Mouse (Mus musculus) limb, embryonic 11.5 days (tissue): ENCODE measurements around the gene Acsl6. TPM values are rescaled to one million over a fixed set of nuclear protein-coding genes. Genes with fewer than 3 reads are reported as not detected.

Experiments used
- ATAC-seq: fragments of 200-750 bp; cut with Nextera tagmentation; 2 replicates; pipeline ENCODE4 v1.8.0; 2017; ENCODE audit warnings: low read depth; ENCODE audit not compliant: insufficient number of reproducible peaks, low FRiP score, low TSS enrichment
- DNase-seq: peaks from one replicate; pipeline ENCODE4 v3.0.0-alpha.2; 2015; ENCODE audit warnings: low spot score
- H3K27ac ChIP-seq: fragments of 300-500 bp; sonication (generic); replicated peaks from 2 replicates; pipeline ENCODE4 v1.5.1; 2014; ENCODE audit warnings: low read depth, mild to moderate bottlenecking, low read length
- H3K27me3 ChIP-seq: fragments of 300-500 bp; sonication (generic); 2 replicates; pipeline ENCODE4 v1.6.1; 2014; ENCODE audit warnings: mild to moderate bottlenecking, low read length, mixed read lengths; ENCODE audit not compliant: control insufficient read depth, insufficient read depth
- H3K36me3 ChIP-seq: fragments of 300-500 bp; sonication (generic); 2 replicates; pipeline ENCODE4 v1.6.1; 2014; ENCODE audit warnings: mild to moderate bottlenecking, low read length, moderate library complexity, mixed read lengths; ENCODE audit not compliant: control insufficient read depth, insufficient read depth
- H3K4me1 ChIP-seq: fragments of 300-500 bp; sonication (generic); 2 replicates; pipeline ENCODE4 v1.6.1; 2014; ENCODE audit warnings: low read length, mixed read lengths; ENCODE audit not compliant: control insufficient read depth, insufficient read depth
- H3K4me2 ChIP-seq: fragments of 300-500 bp; sonication (generic); 2 replicates; pipeline ENCODE4 v1.6.1; 2014; ENCODE audit warnings: low read depth, mild to moderate bottlenecking, moderate library complexity; ENCODE audit not compliant: severe bottlenecking
- H3K4me3 ChIP-seq: fragments of 300-500 bp; sonication (generic); 2 replicates; pipeline ENCODE4 v1.5.1; 2014; ENCODE audit warnings: low read depth, low read length
- H3K9ac ChIP-seq: fragments of 300-500 bp; sonication (generic); 2 replicates; pipeline ENCODE4 v1.6.1; 2014; ENCODE audit warnings: mild to moderate bottlenecking, low read length
- H3K9me3 ChIP-seq: fragments of 300-500 bp; sonication (generic); 2 replicates; pipeline ENCODE4 v1.6.1; 2016; ENCODE audit warnings: low read length; ENCODE audit not compliant: control insufficient read depth
- WGBS: fragments of 180-500 bp; shearing (Covaris S2); extraction: QIAGEN DNeasy Blood & Tissue Kit; methylation state at CpG from one replicate; pipeline ENCODE4 v1.1.7; 2014; 5-methylcytosine and 5-hydroxymethylcytosine counted together
- polyA plus RNA-seq: library from polyadenylated mRNA; unstranded; fragments of >200 nt; fragmentation: Nextera tagmentation; extraction: Ambion mirVana; gene quantifications from 2 replicates; pipeline ENCODE4 v1.2.1, GENCODE M21; 2014

The Acsl6 gene
- polyA plus RNA-seq, 1 experiment from 2014 or later = 1.5 TPM

DNA sequence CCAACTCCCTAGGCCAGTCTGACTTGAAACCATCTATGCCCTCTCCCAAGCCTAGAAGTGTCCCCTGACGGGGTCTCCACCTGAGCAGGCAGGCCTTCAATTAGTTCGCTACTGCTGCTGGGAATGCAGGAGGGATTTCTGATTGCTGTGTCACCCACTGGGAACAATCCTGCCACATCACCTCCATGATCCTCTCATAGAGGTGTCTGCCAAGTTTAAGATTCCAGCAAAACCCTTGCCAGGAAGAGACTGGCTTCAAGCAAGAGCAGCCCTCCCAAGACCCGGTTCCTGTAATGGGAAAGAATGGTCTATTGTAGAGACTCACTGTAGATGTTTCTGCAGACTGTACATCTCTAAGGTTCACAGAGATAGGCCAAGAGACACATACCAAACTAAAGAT, 992 bp upstream of the Acsl6 start:
- 91% methylated on average over 3 of the region's 3 CpGs for WGBS
- ATAC-seq = no peak
- H3K36me3 ChIP-seq = no peaks in the 10 kb centered on the region
- H3K4me3 ChIP-seq = no peak overlapping the region
- H3K4me2 ChIP-seq = no peak overlapping the region
- H3K9ac ChIP-seq = no peak overlapping the region
- 0 out of 2 replicates have a peak, but pooled peaks cover 2% of the 10 kb centered on the region for H3K4me1 ChIP-seq
- no peak for DNase-seq
- H3K27me3 ChIP-seq = no peaks in the 10 kb centered on the region
- no peaks in the 10 kb centered on the region for H3K9me3 ChIP-seq
- H3K27ac ChIP-seq = no peak overlapping the region

DNA sequence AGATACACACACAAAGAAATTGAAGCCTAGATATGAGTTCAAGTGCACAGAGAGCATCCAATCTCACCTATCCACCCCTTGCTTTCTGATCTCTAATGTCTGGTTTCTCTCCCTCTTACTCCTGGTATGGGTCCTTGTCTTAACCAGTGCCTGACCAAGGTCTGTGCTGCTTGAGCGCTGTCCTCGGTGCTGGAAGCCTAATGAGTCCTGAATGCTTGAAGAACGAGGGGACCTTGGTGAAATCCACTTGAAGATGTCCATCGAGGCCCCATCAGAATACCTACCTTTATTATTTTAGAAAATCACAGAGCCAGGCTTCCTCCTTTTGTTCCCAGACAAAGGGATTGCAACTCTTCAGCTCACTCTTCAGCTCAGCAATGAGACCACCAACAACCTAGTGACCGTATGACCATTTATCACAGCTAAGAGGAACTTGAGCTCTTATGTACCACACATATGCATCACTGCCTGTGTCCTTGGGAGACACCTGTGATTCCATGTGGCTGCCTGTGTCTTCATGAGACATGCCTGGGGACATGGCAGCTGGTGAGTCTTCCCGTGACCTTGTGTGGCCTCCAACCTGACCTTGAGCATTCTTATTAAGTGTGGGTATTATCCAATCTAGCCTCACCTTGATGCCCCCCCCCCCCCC, 396 bp upstream of the Acsl6 start:
- ATAC-seq (no peak), DNase-seq (peak; percentile 89)
- WGBS = 22% methylated on average over 6 of the region's 6 CpGs
- Histone ChIP-seq H3K27ac (no peak overlapping the region), H3K36me3 (no peaks in the 10 kb centered on the region), H3K4me2 (peak overlapping the region; percentile 96), H3K4me3 (peak overlapping the region; percentile 48; the same call in 1 of the 2 replicates), H3K4me1 (0 out of 2 replicates have a peak, but pooled peaks cover 2% of the 10 kb centered on the region), H3K9me3 (no peaks in the 10 kb centered on the region), H3K27me3 (no peaks in the 10 kb centered on the region), H3K9ac (no peak overlapping the region)

DNA sequence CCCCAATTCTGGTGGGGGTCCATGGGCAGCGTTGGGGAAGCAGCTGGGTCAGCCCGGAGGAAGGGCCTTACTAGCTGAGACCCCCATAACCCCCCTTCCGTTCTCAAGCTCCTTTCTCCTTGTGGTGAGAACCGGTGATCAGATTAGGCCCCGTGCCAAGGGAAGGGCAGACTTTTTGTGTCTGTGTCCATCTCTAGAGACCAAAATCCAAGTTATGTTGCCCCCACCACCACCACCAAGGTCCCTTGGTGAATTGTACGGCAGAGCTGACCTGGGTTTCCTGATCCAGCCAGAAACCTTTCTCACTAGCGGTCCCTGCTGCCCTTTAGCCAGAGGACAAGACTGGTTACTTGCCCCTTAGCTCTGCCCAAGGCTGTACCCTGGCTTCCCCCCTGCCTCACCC, 874 bp downstream of the Acsl6 start:
- peak overlapping the region; percentile 96 for H3K4me2 ChIP-seq
- no peaks in the 10 kb centered on the region for H3K27me3 ChIP-seq
- no peak overlapping the region for H3K27ac ChIP-seq
- no peaks in the 10 kb centered on the region for H3K36me3 ChIP-seq
- H3K9me3 ChIP-seq = no peaks in the 10 kb centered on the region
- 0 out of 2 replicates have a peak, but pooled peaks cover 2% of the 10 kb centered on the region for H3K4me1 ChIP-seq
- whole genome bisulfite sequencing = 5% methylated on average over 7 of the region's 7 CpGs
- peak overlapping the region; percentile 52 for H3K9ac ChIP-seq
- H3K4me3 ChIP-seq = peak overlapping the region; percentile 48
- ATAC-seq = no peak
- DNase-seq = peak; percentile 24

DNA sequence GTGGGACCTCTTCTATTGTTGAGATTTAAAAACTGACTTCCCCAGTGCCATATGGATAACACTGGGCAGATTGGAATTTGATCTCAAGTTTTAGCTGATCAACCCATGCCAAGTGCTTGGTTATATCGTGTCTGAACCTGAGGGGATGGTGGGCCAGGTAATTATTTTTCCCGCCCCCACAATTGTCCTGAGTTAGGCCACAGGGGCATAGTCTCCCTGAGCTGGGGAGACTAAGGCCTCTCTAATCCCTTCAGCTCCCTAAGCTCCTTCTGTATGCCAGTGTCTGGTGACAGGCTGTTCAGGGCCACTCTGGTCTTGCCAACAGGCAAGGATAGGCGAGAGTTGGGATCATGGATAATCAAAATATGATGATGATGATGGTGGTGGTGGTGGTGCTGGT, 1.7 kb downstream of the Acsl6 start:
- Histone ChIP-seq H3K4me3 (no peak overlapping the region), H3K36me3 (no peaks in the 10 kb centered on the region), H3K4me2 (no peak overlapping the region), H3K27ac (no peak overlapping the region), H3K4me1 (0 out of 2 replicates have a peak, but pooled peaks cover 2% of the 10 kb centered on the region), H3K27me3 (no peaks in the 10 kb centered on the region), H3K9ac (no peak overlapping the region), H3K9me3 (no peaks in the 10 kb centered on the region)
- WGBS = 78% methylated on average over 3 of the region's 3 CpGs
- ATAC-seq (no peak), DNase-seq (no peak)

DNA sequence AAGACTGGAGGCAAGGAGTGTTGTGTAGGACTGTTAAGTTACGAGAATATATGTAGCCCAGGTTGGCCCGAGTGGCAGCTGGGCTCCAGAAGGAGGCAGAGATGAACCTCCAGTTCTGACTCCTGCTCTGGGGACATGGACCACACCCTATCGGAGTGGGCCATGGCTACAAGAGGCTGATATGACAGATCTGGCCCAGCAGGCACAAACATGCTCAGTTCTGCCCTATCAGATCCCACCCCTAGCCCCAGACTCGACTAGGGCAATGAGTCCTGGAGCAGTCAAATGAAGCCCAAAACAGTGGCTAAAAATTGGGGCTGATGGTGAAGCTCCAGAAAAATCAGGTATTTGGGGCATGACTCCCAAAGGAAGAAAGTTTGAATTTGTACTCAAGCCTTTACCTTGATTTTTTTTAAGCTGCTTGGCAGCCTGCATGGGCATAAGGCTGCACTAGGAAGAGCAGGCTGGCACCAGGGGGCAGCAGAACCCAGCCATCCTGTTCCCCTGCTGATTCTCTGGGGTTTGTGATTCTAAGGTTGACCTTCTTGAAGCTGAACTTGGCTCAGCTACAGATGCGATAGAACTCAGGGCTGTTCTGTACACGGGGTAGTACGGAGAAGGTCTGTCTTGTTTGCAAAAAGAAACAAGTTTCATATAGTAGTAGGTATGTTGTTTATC, 3.7 kb downstream of the Acsl6 start:
- H3K27me3 ChIP-seq = no peaks in the 10 kb centered on the region
- H3K4me1 ChIP-seq = peaks cover 6% of the 10 kb centered on the region; the same call in 1 of the 2 replicates
- H3K9ac ChIP-seq = no peak overlapping the region
- no peak overlapping the region for H3K4me3 ChIP-seq
- 80% methylated on average over 7 of the region's 7 CpGs for WGBS
- H3K36me3 ChIP-seq = no peaks in the 10 kb centered on the region
- no peak for ATAC-seq
- H3K27ac ChIP-seq = no peak overlapping the region
- DNase-seq = peak; percentile 46
- H3K9me3 ChIP-seq = no peaks in the 10 kb centered on the region
- no peak overlapping the region for H3K4me2 ChIP-seq

DNA sequence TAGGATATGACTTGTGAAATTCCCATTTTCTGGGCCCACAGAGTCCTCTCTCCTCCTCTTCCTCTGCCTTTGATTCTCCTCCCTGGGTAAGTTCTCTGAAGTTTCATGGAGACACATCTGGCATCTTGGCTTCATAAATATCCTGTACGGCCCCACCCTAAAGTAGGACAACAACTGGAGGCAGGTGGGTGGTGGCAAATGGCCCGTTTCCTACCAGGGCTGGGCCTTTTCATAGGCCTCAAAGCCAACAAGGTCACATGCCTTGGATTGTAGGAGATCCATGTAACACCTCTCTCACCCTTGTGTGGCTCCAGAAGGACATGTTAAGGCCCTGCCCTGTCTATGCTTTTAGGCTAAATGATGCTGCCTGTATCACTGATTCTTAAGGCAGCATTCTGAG, 7.0 kb downstream of the Acsl6 start:
- 68% methylated on average over 2 of the region's 2 CpGs for WGBS
- Histone ChIP-seq H3K4me3 (no peak overlapping the region), H3K9ac (no peak overlapping the region), H3K36me3 (no peaks in the 10 kb centered on the region), H3K4me2 (no peak overlapping the region), H3K9me3 (no peaks in the 10 kb centered on the region), H3K27ac (no peak overlapping the region), H3K4me1 (peaks cover 4% of the 10 kb centered on the region; the same call in 1 of the 2 replicates), H3K27me3 (no peaks in the 10 kb centered on the region)
- DNase-seq (no peak), ATAC-seq (no peak)

DNA sequence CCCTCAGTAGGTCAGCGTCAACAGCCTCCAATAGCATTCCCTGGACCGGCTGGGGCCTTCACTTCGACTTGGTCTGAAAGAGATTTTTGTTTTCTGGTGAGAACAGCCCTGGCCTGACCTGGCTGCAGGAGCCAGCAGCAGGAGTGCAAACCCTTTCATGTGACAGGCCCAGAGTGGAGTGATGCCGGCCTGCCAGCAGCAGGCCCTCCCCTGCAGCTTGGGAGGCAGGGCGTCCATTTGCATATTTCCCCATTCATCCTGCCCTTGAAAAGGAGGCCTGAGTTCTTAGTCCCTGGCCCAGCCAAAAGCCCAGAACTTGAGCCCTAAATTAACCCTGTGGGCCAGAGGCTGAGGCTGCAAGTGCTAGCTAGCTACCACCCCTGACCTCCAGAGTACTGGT, 8.4 kb downstream of the Acsl6 start:
- Histone ChIP-seq H3K36me3 (no peaks in the 10 kb centered on the region), H3K4me1 (peaks cover 4% of the 10 kb centered on the region; the same call in 1 of the 2 replicates), H3K27ac (no peak overlapping the region; the same call in 1 of the 2 replicates), H3K4me2 (no peak overlapping the region), H3K4me3 (no peak overlapping the region), H3K9ac (0 out of 2 replicates have a peak overlapping the region, but pooled peaks have one; percentile 7), H3K27me3 (no peaks in the 10 kb centered on the region), H3K9me3 (no peaks in the 10 kb centered on the region)
- no peak for ATAC-seq
- DNase-seq = peak; percentile 42
- WGBS = 10% methylated on average over 5 of the region's 5 CpGs

DNA sequence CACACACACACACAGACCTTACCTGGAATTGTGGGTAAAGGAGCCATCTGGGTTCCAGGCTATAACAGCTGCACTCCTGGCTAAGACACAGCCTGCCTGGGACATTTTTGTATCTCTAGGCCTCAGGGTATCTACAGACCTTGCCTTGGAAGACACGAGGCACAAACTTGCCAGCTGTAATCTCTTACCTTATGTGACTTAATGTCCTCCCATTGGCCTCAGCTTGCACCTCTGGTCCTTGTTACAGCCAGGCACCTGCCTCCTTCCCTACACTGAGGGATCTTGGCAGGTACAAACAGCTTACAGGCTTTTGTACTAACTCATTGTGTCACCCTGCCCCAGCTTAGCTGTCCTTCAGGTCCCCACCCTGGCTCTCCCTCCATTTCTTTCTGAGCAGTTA, 9.0 kb downstream of the Acsl6 start:
- Histone ChIP-seq H3K4me1 (peaks cover 4% of the 10 kb centered on the region; the same call in 1 of the 2 replicates), H3K9ac (no peak overlapping the region), H3K36me3 (no peaks in the 10 kb centered on the region), H3K4me3 (no peak overlapping the region), H3K9me3 (no peaks in the 10 kb centered on the region), H3K27me3 (no peaks in the 10 kb centered on the region), H3K27ac (no peak overlapping the region), H3K4me2 (no peak overlapping the region)
- DNase-seq (no peak), ATAC-seq (no peak)
- WGBS = 10% methylated on average over 1 of the region's 1 CpGs
